Mouse (Mus musculus): Measurements from ENCODE around the gene Tmem97.

DNA sequence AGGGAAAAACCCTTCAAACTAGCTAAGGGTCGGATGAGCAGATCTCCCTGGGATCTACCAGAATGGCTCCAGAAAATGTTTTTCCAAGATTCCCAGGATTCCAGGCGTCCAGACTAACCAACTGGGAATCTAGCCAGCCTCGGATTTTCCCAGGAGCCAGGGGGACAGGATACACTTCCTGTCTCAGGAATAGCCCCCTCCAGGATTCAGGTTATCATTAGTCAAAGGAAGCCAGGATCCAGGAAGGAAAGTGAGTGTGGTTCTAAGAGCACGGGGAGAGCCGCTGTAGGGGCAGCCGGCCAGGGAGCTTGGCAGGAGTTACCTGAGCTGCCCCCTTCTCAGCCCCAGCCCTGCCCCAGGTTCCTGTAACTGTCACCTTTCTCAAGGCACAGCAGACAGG is 19.5 kb downstream of the Tmem97 start:
- TF ChIP-seq CTCF (conservative IDR thresholded peaks at IDR 0.05; ENCODE audit: low read length) (no peak), POU5F1 (IDR thresholded peaks at IDR 0.05; ENCODE audit: borderline replicate concordance, low read length) (no peak)

All from E14TG2a.4 (cell line).